Mouse (Mus musculus): ENCODE data around the gene Sez6l2.

Sez6l2 gene

DNA sequence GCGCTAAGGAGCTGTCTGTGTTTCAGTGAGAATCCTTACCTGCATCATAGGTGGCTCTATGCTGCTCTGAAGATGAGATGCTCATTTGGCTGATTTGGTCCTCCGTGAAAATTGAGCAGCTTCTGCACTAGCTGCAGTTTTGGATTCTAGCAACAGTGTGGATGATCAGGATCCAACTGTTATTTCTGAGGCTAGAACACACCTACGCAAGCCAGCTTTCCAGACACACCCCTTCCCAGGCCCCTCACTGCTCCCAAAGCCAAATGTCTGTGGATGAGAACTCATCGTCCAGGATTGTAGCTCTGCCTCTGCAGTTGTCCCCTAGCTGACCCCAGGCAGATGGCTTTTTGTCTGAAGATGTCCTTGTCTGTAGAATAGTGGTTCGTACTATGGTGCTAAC is 10.7 kb downstream of the Sez6l2 start:
- DNase-seq = no peak

DNA sequence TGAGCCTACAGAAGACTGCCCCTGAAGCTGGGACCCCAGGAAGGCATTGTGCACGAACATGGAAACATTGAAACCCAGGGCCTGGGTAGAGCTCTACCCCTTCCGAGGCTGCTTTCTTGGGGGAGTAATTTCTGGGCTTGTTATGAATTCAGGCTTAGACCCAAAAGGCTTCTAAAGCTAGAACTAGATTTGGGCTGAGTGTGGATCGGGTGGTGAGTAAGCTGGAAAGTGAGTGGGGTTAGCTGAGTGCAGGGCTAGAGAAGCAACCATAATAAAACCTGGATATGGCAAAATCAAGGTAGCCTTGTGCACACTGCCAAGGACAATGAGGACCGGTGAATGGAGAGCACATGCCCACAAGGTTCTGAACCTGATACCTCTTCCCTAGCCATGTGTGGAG is 11.6 kb downstream of the Sez6l2 start:
- DNase-seq = no peak

DNA sequence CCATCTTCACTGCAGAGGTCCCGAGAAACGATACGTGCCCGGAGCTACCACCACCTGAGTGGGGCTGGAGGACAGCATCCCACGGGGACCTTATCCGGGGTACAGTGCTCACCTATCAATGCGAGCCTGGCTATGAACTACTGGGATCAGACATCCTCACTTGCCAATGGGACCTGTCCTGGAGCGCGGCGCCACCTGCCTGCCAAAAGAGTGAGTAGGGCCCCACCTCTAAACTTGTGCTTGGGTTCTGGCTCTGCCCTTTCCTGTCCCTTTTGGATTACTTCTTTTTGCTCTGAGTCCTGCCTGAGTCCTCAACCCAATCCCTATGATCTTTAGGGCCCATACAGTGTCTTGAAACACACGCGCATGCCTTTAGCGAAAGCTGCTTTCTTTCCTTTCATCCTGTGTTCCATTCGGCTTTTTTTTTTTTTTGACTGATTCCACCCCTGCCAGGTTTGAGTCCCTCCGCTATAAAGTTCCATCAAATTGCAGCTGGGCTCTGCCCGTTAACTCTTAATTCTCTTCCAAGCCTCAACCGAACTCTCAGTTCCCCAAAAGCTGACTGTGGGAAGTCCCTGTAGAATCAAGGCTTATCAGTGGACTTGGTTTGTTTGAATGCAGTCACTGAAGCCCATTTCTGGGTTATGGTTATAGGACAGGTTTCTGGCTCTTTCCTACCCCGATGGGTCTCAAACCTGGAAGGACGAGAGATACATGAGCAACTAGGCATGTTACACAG is 13.4 kb downstream of the Sez6l2 start:
- peak in 1 of 2 experiments; percentile 50 for DNase-seq

DNA sequence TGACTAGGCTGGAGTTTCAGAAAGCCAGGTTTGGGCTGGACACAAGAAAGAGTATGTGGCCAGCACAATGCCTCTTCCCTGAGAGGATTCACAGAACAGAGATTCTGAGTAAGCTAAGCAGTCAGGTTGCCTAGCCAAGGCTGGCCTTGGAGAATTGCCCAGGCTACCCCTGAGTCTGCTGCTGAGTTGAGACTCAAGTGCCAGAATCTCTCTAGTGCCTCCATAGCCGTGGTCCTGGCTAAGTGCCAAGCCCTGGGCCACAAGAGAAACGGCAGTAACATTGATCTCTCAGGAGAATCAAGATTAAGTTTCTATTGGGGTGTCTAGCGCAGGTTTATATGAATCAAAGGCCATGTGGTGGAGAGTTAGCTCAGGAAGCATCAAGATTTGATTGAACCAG is 15.2 kb downstream of the Sez6l2 start:
- peak; percentile 77 to 79 for DNase-seq

DNA sequence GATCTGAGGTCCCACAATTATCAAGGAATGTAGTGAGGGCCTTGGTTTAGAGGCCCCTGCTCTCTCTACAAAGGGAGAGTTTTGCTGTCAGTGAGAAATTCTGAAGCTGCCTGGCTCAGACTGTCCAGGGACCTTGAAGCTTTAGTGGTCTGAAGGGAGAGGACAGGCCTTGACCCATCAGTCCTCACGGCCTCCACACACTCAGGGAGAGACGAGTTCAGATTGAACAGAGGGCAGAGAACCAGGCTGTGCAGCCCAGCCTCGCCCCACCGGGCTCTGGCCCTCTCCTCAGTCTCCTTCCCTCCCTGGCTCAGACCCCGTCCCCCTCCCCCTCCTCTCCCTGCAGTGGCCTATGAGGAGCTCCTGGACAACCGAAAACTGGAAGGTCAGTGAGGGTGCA is 17.0 kb downstream of the Sez6l2 start:
- DNase-seq = no peak

DNA sequence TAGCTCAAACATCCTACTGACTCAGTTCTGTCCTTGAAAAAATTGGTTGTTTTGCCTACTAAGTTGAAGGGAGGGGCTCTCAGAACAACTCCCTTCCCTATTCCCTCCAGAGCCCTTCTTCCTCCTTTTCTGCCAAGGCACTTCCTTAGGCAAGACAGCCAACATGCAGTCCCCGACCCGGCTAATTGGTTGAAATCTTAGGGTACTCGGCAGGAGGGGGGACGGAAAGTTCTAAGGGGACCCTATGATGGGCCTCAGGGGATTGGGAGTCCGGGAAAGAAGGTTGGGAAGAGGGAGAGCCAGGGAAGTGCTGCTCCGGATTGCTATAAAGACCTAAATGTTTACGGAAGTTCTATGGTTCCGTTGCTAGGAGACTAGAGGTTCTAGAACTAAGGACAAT is 25.1 kb downstream of the Sez6l2 start:
- no peak for DNase-seq

DNA sequence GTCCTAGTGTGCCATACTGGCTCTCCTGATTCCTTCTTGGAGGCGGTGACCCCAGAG is 25.4 kb downstream of the Sez6l2 start, which contains the start of gene Cdipt:
Gene Cdipt (plus strand): TSS at position 22 of the 57 bp plus-strand sequence.
- no peak for DNase-seq

DNA sequence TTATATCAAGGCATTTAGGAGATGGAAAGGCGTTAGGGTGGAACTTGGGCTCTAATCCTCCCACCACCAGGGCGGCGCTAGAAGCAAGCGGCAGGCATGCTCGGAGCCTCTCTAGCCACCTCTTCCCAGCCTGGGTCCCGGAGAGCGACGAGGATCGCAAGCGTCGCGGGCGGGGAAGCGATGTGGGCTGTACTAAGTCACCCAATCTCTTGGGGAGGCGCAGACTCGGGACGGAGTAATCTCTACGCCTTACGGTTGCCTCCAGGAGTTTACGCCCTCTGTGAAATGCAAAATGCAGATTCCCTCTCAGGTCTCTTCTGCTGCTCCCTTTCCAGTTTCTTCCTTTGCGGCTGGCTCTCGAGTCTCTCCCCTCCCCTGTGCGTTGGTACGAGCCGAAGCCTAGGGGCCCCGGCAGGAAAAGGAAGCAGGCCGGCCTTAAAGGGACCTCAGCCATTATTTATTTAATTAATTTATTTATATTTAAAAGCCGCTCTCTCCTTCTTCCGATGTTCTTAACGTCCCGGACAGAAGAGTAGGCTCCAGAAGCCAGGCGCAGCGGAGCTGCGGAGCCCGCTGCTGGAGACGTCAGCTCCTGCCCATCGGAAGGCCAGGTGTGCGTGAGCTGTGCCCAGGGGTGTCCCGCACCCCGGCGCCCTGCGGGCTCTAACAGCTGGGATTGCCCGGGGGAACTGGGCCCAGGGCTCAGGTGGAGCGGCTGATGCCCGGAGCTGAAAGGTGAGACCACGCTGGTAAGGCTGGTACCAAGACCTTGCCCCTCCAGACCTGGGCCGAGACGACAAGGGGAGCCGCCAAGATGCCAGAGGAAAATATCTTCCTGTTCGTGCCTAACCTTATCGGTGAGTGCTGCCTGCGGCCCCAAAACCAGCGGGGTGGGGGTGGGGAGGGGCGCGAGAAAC is 25.8 kb downstream of the Sez6l2 start, which contains the start of gene Cdiptos:
Gene Cdiptos (minus strand): TSS at position 149 of the 917 bp plus-strand sequence.
- peak; percentile 97 to 98 for DNase-seq

DNA sequence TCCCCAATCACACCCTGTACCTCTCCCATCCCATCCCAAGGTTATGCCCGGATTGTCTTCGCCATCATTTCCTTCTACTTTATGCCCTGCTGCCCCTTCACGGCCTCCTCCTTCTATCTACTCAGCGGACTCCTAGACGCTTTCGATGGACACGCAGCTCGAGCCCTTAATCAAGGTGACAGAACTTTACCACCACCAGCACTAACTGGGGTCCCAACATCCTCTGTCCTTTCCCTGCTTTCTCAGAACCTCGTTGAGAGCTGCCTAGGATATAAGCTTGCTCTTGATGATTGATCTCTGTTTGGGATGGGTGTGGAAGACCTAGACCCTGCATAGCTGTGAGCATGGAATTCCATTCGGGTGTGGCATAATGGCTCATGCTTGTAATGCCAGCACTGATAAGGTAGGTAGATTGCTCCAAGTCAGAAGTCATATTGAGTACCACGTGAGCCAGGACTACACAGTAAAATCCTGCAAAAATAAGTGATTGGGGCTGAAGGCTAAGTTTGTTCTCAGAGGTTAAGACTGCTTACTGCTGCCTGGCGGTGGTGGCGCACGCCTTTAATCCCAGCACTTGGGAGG is 26.6 kb downstream of the Sez6l2 start:
- peak in 1 of 2 experiments; percentile 37 for DNase-seq

DNA sequence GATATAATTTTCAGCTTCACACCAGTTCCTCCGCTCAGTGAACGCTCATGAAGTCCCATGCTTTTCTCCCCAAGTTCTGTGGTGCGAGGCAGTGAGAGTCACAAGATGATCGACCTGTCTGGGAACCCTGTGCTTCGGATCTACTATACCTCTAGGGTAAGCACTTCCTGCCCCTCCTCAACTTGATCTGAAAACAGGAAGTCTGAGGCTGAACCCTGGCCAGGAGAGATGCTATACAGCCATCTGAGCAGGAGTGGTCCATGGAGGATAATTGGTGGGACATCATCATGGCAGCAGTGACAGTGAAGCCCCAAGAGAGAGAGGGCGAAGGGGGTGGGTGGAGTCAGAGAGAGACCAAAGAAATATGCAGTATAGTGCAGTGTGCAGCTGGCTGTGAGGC is 28.5 kb downstream of the Sez6l2 start:
- DNase-seq = no peak

DNA sequence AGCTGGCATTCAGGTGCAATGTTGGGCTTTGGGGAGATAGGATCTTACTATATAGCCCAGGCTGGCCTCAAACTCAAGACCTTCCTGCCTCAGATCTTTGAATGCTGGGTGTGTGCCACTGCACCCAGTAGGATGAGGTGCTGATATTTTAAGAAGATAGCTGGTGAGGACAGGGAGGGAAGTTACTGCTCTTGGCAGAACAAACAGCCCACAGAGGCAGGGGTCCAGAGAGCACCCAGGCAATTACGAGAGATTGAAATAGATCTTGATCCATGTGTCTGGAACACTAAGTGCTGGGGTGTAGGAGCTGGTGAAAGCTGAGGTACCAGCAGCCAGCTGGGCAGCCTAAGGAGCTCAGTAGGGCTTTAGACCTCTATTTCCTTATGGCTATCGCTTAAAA is 31.2 kb downstream of the Sez6l2 start:
- no peak for DNase-seq

DNA sequence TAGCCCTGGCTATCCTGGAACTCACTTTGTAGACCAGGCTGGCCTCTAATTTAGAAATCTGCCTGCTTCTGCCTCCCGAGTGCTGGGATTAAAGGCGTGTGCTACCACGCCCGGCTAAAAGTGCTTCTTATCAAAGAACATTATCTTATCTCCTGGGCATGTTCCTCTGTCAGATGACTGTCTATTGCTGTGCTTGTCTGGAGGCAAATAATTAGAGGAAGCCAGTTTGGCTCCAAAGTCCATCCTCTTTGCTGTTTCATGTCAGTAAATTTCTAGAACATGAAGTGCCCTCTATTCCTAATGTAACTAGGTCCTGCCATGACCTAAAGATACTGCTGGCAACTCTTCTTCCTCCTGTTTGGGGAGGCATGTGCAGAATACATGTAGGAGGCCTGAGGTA is 31.7 kb downstream of the Sez6l2 start:
- DNase-seq = no peak

DNA sequence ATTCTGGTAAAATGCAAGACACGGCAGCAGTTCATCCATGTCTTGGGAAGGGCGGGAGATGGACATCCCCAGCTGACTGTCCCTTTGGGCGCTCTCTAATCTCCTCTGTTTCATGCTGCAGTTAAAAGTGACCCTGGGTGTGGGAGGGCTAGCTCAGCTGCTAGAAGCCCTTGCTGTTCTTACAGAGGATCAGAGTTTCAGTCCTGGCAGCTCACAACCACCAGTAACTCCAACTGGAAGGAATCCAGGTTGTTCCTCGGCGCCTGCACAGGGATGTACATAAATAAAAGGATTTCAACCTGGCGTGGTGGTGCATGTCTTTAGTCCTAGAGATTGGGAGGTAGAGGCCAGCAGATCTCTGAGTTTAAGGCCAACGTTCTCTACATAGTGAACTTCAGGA is 32.8 kb downstream of the Sez6l2 start:
- DNase-seq = no peak

DNA sequence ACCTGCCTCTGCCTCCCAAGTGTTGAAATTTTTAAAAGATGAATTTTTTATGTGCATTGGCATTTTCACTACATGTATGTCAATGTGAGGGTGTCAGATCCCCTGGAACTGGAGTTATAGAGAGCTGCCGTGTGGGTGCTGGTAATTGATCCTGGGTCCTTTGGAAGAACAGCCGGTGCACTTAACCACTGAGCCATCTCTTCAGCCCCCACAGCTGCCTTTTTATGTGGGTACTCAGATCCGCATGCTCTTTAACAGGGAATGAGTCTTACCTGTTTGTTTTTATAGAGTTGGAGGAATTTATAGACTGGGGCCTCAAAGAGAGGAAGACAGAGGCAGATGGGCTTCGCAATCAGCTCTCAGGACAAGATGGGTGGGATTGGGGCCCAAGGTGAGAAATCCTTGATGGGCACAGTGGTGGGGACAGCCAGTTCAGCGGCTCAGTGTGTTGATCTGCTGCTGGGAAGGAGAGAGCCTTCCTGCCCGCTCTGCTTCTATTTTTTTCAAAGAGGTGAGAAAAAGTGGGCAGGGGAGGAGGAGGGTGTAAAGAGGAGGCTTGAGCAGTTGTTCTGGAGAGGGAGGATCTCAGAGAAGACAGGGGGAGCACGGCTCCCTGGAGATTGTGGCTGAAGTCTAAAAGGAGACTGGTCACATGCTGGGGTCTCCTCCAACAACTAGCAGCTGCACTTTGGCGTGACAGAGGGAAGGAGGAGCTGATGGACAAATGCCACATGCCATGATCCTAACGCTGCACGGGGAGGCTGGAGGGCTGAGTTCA is 34.5 kb downstream of the Sez6l2 start:
- no peak for DNase-seq

DNA sequence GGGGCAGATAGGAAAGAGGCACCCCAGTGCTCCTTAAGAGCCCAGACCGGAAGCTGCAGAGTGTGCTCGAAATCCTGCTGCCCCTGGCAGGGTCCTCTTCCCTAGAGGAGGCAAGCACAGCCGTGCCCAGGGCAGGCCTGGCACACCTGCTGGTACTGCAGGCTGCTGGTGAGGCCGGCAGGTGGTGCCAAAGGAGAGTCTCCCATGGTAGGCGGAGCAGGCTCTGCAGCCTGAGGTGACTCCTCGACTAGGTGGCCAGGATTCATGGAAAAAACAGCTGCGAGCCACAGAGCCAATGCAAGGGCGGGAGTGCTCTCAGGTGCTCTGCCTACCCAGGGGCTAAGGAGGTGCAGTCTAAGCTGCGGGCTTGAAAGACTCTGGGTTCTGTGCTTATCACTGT is 36.0 kb downstream of the Sez6l2 start:
- peak; percentile 81 to 87 for DNase-seq

DNA sequence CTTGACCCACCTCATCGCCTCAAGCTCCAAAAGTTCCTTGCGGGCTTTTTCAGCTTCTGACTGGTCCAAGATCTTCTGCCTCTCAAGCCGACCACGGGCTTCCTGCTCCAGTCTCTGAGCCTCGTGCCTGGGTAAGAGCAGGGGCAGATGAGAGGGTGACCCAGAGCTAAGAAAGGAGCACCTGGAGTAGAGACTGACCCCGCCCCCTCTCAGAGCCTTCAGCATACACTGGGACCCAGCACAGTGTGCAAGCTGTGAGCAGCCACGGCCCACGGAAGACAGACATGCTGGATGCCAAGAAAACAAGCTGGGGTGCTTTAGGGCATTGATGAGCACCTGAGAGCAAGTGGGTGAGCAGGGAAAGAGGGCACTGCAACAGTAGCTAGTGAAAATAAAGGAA is 38.5 kb downstream of the Sez6l2 start:
- no peak for DNase-seq

DNA sequence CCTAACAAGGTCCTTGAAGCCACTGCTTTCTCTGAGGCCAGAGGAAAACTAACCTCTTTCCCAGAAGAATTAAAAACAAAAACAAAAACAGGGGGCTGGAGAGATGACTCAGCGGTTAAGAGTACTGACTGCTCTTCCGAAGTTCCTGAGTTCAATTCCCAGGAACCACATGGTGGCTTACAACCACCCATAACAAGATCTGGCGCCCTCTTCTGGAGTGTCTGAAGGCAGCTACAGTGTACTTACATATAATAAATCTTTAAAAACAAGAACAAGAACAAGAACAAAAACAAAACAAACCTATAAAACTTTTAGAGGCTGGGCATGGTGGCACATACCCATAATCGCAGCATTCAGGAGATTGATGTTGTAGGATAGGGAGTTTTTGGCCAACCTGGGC is 46.1 kb downstream of the Sez6l2 start:
- DNase-seq = no peak

DNA sequence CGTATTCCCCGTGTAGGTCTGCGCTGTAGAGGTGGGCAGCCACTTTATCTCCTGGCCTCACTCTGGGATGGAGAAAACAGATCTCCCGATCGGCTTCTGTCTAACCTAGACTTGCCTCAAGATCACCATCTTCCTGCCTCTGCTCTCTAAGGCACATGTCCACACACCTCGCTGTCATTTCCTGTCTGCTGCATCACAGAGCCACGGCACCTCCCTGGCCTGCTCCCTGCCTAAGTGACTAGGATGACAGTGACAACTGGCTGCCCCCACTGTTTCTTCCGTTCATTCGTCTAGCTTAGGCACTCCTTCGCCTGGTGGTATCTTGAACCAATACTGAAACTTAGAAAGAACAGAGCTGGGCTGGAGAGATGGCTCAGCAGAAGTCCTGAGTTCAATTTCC is 49.2 kb downstream of the Sez6l2 start:
- no peak for DNase-seq

DNA sequence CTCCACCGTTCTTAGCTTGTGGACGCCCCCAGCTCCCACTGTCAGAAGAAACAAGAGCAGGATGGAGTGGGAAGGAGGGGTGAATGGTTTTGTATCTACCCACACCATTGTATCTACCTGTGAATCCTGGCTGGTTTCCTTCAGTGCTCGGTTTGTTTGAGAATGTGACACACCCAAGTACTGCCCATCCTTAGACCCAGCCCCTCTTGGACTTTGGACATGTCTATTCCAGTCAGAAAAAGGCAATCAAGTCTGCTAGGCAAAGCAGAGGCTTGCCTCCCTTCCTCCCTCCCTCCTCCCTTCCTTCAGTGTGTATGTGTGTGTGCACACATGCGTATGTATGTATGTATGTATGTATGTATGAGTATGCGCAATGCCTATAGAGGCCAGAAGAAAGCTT is 53.3 kb downstream of the Sez6l2 start:
- no peak for DNase-seq

DNA sequence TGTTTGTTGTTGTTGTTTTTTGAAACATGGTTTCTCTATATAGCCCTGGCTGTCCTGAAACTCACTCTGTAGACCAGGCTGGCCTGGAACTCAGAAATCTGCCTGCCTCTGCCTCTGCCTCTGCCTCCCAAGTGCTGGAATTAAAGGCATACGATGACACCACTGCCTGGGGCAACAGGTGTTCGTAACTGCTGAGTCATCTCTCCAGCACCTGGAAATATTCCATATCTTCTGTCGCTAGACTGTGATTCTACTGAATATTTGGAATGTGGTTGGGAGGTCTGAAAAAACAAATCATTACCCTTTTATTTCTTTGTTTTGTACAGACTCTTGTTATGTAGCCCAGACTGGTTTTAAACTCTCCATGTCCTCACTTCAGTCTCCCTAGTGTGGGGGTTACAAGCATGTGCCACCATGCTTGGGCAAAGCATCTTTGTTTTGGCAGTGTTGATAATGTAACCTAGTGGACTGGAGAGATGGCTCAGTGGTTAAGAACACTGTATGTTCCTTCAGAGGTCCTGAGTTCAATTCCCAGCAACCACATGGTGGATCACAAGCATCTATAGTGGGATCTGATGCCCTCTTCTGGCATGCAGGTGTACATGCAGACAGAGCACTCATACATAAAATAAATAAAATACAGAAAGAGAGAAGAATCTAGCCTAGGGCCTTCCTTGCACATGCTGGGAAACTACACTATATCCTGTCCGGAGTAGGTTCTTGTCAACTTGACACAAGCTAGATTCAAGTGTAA is 53.9 kb downstream of the Sez6l2 start:
- no peak for DNase-seq

DNA sequence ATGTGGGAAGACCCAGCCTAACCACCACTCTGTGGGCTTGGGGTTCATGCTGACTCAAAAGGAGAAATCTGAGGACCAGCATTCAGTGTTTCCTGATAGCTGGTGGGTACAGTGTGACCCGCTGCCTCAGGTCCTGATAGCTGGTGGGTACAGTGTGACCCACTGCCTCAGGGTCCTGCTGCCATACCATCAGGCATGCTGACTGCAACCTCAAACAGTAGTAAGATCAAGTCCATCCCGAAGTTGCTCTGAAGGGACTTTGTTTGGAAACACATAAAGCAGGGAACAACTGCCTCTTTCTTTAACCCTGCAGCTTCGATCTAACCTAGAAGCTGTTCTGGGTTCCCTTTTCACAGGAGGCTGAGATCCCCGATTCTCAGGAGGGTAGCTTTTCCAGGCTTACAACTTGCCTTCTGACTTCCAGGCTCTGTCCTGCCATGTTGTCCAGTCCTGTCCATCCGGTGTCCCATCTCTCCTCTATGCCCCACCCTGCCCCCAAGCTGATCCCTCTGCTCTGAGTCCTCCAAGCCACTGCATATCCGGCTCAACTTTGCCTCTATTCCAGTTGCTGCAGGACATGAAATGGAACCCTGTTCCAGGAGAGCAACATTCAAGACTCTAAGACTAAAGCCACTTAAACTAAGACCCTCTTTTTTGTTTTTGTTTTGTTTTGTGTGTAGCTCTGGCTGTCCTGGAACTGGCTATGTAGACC is 57.1 kb downstream of the Sez6l2 start:
- peak in 1 of 2 experiments; percentile 34 for DNase-seq
